Mouse (Mus musculus) urinary bladder, postnatal 4 days (tissue): ENCODE measurements around the gene 4933405L10Rik.

ENCODE experiments used
- DNase-seq, 2 experiments: peaks; one replicate each; pipeline ENCODE4 v3.0.0; 2021 to 2022; ENCODE audit warnings: low spot score in 2 of 2

Gene 4933405L10Rik

DNA sequence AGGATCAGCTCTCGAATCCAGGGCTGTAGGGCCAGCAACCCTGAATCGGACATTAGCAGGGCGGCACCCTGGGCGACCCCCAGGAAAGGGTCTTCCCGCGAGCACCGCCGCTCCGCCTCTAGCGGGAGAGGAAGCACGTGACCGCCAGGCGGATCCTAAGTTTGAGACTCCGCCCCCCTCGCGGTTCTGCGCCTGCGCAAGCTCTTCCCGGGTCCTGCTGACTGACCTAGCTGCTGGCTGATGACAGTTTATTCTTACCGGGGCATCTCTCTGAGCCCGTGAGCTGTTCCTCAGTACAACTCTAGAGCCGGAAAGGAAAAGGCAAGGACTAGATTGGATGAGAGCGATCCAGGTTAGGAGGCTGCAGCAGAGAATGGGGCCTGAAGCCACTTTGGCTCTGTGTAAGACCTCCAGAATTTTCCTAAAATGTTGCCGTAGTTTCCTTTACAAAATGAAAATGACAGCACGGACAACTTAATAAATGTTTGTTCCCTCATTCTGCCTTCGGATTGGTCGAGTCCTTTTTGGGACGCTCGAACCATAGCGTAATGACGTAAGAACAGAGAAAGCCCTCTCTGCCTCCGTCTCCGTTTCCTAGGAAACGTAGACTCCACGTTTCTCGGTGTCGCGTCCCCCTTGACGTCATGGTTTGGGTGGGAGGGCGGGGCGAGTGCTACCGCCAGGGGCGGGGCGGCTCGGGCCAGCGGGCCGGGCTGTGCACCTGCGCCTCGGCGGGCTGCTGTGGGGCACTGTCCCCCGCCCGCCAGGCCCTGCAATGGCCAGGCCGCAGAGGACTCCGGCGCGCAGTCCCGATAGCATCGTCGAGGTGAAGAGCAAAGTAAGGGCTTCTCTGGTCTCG, 6.3 kb upstream of the 4933405L10Rik start, which contains the start of the genes Acd and Pard6a:
TSS of gene Acd (minus strand) at position 137 of the 859 bp plus-strand sequence.
TSS of gene Pard6a (plus strand) at position 183 of the 859 bp plus-strand sequence.
- DNase-seq, result peak; percentile 91 to 96

DNA sequence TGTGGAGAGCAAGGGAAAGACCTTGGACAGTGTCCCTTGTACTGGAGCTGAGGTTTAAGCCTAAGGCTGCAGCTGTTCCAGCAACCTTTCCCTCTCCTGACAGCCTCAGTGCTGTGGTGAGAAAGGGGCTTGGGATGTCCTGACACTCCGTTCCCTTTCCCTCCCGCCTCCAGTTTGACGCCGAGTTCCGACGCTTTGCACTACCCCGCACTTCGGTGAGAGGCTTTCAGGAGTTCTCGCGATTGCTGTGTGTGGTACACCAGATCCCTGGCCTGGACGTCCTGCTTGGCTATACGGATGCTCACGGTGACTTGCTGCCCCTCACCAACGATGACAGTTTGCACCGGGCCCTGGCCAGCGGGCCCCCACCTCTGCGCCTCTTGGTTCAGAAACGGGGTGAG, 5.5 kb upstream of the 4933405L10Rik start:
- DNase-seq, result no peak

- no peak for DNase-seq
Observed at GRCm38 (mm10) chr8:105702731-105703415, 4.6 kb upstream of the 4933405L10Rik start.

DNA sequence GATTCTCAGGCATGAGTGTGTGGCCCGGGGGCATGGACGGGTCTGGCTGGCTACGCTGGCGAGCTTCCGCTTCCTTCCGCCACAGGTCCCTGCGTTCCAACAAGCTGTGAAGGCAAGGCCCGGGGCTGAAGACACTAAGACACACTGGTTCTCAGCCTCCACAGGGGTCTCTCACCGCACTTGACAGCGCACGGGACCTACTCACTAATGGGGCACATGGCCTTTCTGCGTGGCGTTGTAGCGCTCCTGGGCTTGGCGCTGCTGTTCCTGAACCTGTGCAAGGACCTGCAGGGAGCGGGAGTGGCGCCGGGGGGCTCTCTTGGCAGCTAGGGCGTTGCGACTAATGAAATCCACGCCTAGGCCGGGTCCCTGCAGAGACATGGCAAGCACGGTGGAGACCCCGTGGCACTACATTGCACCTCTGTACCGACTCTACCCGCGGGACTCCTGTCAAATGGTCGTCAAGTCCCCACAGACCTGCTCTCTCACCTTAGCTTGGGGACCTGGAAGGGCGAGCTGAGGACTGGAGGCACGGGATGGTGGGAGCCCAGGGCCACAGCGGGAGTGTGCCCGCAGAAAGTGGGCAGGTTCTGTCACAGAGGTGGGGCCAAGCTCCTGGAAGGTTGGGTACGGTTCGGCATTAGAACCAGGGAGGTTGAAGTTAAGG, 3.2 kb upstream of the 4933405L10Rik start:
- no peak for DNase-seq

DNA sequence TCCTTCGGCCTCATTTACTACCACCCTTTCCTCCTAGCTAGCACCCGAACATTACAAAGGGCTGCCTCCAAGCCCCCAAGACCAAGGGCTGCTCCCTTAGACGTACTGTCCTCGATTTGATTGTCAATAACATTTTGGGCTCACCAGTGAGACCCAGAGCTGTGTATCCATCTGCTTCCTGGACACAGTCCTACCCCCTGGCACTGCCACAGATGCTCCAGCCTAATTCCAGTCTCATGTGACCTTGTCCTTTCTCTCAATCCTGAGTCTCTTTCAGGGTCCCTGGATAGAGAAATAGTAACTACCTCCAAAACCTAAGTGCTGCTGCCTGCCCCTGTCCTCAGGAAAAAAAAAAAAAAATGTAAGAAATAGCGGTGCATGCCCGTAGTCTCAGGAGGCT, 2.5 kb upstream of the 4933405L10Rik start:
- no peak for DNase-seq

DNA sequence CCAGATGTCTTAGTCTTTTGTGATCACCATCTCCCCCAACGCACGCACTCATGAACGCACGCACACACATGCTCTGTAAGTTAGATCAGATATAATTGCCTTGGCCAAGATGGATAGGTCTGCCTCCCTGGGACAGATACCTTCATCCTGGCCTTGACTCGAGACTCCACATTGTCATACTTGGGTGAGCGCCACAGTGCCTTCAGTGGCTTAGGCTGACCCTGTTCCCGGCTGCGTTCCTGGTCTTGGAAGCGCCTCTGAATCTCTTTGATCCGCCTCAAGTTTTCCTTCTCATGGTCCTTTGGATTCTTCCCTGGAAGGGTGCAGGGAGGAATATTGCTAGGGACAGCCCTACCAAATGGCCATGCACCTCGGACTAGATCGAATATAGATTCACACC, 1.0 kb upstream of the 4933405L10Rik start:
- no peak for DNase-seq

DNA sequence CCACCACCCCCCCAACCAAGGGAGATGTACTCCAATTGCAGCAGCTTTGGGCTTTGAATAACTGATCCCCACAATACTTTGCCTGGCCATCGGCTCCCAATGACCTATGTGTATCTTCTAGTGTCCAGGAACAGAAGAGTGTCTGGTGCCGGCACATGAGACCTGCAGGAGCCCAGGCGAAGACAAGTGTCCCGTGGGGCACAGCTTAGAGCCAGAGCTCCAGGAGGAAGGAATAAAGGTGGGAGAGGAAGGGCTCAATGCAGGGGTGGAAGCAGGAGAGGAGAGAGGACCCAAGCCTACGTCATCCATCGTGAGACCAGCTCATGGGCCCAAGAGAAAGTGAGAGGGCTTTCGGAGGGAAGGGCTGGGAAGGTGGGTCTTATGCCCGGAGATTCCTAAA, 1.2 kb downstream of the 4933405L10Rik start:
- no peak for DNase-seq

DNA sequence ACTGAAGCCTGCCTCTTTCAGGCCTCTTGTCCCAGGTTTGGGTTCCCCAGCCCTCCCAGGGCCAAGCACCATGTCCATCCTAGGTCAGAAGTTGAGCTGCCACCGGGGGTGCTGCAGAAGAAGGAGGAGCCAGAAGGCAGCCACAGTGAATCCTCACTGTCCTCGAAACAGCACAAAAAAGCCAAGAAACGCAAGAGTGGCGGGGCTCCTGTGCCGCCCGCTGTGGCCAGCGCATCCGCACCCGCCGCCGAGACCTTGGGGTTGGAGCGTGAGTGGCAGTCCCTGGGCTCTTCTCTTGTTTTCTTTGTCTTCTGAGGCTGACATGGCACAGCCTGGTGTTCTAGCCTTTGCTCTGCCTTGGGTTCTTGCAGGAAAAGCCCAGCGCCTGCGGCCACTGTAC, 1.9 kb downstream of the 4933405L10Rik start:
- no peak for DNase-seq

DNA sequence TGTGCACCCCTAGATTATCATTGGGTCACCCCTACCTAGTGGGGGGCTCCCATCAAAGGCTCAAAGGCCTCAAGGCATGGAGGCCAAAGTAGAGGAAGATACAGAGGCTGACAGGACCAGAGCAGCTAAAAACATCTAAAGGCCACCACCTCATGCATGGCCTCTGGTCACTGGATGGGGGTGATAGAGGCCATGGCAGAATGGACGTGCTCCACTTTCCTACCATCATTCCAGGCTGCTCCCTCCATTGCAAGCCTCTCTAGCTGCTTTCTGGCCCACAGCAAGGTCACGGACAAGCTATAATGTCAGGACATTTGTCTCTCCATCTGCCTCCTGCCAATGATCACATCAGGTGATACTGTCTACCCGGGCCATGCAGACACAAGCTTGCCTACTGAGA, 4.8 kb downstream of the 4933405L10Rik start:
- no peak for DNase-seq

- DNase-seq, result peak; percentile 70 to 90
Observed at GRCm38 (mm10) chr8:105714139-105714538, 6.7 kb downstream of the 4933405L10Rik start.

DNA sequence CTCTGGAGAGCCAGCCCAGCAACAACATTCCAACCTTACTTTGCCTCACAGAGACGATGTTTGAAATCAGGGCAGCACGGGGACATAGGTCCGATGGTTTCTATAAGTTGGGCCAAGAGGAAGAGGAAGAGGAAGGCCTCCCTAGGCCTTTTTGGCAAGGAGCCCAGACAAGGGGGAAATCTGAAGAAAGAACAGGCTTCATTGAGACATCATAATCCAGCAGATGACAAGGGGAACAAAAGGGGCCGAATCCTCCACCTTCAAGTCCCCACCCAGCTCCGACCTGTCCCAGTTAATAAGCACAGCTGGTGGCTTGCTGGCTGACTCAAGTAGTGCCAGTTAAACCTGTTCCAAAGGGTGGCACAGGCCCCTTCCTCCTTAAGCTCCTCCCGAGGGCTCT, 7.6 kb downstream of the 4933405L10Rik start:
- DNase-seq, result no peak

DNA sequence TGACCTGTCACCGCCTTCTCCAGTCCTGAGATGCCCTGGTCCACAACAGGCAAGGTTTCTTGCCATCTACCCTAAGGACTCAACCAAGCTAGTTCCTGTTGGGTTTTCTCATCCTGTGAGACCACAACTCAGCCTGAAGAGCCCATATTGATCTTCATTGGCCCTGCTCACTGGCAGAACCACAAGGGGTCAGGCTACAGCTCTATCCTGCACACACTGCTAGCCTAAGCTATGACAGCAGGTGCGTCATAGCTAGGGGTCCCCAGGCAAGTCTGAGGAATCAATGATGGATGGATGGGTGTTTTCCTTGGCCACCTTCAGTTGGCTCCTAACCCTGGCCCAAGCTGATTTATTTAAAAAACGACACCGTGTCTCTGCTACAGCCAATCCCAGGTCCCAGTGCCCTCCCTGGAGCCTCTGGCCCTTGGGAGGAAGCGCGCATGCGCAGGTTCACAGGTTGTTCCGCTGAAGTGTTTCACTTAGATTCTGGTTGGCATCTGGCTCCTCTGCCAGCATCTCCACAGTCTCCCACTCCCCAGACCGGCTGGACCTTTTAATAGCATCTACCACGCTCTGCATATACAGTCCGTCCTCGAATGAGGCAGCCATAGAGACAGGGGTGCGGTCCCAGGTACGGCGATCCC, 9.0 kb downstream of the 4933405L10Rik start:
- no peak for DNase-seq

DNA sequence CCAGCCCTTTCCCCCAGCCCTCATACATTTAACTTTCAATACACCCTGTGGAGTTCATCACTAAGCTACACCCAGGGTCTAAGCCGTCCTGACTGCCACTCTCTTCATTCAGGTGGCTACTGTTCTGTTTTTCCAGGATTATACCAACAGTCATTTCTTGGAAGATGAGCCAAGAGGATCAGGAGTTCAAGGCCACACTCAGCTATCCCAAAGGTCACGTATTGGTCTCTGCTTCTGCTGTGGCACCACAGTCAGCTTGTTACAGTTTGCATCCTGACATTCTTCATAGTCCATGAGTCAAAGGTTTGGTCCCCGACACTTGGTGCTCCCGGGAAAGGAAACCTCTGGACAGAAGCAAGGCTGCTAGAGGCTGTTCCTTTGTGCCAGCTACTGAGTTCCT, 12.2 kb downstream of the 4933405L10Rik start:
- no peak for DNase-seq

DNA sequence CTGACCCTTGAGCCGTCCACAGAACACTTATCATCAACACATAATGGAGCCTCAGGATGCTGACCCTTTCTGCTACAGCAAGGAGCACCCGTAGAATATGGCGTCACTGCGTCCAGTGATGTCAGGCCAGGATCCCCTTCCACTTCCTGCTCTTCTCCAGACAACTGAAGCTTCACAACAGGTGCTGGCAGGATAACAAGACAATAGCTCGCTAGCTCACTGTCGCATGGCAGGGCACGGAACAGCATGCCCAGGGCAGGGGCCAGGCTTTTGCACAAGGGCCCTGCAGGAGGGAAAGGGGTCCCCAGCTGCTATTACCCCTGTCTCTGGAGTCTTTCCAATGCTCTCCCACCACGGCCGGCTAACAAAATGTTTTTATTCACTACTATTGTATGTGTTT, 15.4 kb downstream of the 4933405L10Rik start:
- DNase-seq, result no peak

DNA sequence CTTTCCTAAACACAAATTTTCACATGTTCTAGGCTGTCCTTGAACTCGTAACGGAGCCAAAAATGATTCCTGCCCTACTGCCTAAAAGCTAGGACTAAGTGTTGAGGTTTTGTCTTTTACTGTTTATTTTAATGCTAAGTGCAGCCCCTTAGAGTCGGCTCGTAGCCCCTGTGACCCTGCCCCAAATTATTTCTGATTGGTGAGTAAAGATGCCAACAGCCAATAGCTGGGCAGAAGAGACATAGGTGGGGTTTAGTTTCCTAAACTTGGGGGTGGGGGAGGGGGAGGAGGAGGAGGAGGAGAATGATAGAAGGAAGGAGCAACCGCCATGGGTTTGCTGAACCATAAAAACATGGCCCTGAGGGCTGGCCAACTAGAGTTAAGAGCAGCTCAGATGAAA, 18.3 kb downstream of the 4933405L10Rik start:
- no peak for DNase-seq

GRCm38 (mm10) chr8:105727397-105728124, 20.1 kb downstream of the 4933405L10Rik start:
- DNase-seq, result no peak

DNA sequence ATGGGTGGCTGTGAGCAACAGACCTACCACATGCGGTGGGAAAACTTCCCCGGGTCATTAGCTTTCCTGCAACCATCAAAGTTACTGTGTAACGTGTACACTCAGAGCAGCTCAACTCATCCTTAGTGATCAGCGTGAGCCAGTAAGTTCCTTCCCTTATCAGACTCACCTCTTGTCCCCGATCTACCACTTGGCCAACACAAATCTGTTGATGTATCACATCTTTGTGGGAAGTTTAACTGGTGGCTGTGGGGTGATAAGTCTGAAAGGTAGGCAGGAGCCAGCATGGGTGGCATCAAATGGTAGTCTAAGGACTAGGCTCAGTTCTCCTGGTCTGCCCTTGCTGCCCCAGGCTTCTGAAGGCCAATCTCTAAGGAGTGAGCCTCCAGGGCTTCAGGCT, 24.7 kb downstream of the 4933405L10Rik start:
- no peak for DNase-seq

DNA sequence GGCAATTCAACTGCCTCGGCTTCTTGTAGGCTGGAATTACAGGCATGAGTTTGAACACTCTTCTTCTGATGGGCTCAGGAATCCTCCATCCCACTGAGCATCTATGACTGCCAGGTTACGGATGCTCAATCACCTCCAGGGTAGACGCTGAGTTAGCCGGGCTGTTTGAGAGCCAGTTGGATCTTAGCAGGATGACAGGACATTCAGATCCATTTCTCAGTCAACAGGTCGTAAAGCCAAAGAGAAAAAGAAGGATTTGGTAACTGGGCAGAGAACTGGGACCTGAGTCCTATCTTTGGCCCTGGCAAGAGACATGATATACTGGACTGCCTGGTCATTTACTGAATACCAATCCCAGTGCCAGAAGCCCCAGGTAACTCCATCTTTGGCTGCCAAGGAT, 31.8 kb downstream of the 4933405L10Rik start:
- no peak for DNase-seq

- DNase-seq, result no peak
Observed at GRCm38 (mm10) chr8:105743301-105743700, 35.8 kb downstream of the 4933405L10Rik start.

DNA sequence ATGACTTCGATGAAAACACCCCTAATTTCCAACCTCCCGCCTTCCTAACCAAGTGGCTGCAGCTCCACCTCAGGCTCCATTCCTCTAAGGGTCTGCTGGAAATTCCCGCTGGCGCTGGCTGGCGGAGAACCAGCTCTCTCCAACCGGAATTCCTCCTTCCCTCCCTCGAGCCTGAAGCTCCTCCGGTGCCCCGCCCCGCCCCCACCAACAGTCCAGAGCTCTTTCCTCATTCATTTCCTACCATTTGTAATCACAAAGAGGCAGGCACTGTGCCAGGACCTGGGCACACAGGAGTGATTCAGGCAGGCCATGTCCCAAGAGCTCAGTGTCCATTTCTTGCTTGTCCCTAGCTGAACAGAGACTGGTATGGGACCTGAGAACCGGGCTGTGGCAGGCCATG, 43.2 kb downstream of the 4933405L10Rik start:
- DNase-seq, result peak; percentile 36 to 77

DNA sequence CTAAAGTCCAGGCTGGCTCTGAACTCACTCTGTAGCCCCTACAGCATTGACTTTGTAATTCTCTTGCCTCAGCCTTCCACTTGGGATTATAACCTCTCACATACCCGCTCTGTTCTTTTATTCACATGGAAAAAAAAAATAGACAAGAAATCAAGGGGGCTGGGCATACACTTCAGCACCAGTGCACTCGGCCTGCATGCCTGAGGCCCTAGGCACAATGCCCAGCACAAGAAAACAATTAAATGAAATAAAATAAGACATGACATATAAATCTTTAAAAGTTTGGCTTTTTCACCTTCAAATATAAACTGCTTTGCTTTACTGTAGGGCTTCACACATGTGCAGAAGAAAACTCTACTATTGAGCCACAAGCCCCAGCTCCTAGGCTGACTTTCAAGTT, 46.5 kb downstream of the 4933405L10Rik start:
- no peak for DNase-seq
